Mouse (Mus musculus): ENCODE data around the gene Galnt7.

Galnt7 gene

DNA sequence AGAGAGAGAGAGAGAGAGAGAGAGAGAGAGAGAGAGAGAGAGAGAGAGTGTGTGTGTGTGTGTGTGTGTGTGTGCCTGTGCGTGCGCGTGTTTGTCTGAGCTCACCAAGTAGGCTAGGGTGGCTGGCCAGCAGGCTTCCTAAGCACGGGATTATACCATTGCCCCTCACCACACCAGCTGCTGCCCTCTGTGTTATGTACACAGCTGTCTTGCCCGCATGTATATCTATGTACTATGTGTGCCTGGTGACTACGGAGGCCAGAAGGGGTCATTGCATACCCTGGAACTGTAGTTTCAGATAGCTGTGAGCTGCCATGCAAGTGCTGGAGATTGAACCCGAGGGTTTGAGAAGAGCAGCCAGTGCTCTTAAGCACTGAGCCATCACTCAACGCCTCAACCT, 22.7 kb downstream of the Galnt7 start:
- in situ Hi-C loops (cut with MboI; ENCODE audit: low sequenced_read_pairs) = no loop called here

- in situ Hi-C loops (cut with MboI; ENCODE audit: low sequenced_read_pairs) = no loop called here
These were observed 23.8 kb downstream of the Galnt7 start for GRCm38 (mm10) chr8:57628787-57629664.

GRCm38 (mm10) chr8:57627946-57628786, 24.7 kb downstream of the Galnt7 start:
- in situ Hi-C loops (cut with MboI; ENCODE audit: low sequenced_read_pairs) = no loop called here

DNA sequence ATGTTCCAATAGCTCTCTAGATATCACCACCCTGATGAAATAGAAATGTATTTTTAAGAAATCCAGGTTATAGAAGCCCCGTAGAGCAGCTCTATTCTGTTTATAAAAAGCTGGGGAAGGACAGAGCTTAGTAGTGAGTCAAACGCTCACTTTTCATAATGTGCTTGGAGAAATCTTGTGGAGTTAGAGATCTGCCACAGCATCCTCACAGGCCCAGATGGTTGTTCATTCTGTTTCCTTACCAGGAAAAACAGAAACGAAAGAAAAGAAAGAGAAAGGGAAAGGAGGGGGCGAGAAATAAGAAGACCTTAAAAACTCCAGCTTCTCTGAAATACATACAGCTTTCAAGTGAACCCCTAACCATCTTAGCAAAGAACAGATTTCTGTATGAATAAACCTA, 28.9 kb downstream of the Galnt7 start:
- in situ Hi-C loops (cut with MboI; ENCODE audit: low sequenced_read_pairs) = no loop called here

- in situ Hi-C loops (cut with MboI; ENCODE audit: low sequenced_read_pairs) = no loop called here
These were observed 29.8 kb downstream of the Galnt7 start for GRCm38 (mm10) chr8:57623051-57623450.

- in situ Hi-C loops (cut with MboI; ENCODE audit: low sequenced_read_pairs) = no loop called here
These were observed 35.9 kb downstream of the Galnt7 start for GRCm38 (mm10) chr8:57616965-57617364.

GRCm38 (mm10) chr8:57615016-57615657, 37.7 kb downstream of the Galnt7 start:
- in situ Hi-C loops (cut with MboI; ENCODE audit: low sequenced_read_pairs) = no loop called here

DNA sequence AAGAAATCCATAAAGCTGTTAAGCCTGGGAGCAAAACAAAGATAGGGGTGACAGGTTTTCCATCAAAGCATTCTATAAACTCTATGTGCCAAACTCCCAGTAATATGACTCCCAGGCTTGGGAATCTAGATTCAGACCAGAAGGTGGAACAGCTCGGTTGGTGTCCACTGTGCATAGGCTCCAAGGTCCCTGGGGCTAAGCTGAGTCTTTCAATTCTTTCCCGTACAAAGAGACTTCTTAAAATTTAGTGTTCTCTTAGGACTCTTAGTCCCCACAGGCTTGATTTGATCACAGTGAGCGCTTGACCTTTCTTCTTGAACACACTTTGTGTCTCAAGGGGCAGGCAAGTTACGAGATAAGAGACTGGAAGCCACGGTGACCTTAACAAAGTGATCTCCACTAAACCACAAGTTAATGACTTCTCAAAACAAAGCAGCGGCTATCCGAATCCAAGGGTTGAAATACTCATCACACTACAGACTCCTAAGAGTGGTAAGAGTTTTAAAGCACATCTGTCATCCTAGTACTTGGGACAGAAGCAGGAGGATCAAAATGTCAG, 41.3 kb downstream of the Galnt7 start:
- in situ Hi-C loops (cut with MboI; ENCODE audit: low sequenced_read_pairs) = no loop called here

- in situ Hi-C loops (cut with MboI; ENCODE audit: low sequenced_read_pairs) = no loop called here
These were observed 42.0 kb downstream of the Galnt7 start for GRCm38 (mm10) chr8:57610706-57611418.

DNA sequence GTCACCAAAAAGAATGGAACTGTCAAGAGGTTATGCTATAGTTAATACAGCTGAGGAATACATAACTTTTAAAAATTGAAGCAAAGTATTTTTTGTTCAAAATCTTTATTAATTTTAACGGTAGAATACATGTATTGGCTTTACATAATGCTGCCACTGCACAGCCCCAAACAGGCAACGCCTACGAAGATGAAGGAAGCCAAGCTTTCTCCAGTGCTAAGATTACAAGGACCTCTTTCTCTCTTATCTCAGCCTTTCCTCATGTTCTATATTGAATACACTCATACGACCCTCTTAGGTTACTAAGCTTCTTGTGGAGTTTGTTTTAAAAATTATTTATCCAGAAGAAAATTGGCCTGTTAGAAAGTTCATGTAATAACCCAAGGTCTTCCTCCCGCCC, 50.3 kb downstream of the Galnt7 start:
- in situ Hi-C loops (cut with MboI; ENCODE audit: low sequenced_read_pairs) = no loop called here

DNA sequence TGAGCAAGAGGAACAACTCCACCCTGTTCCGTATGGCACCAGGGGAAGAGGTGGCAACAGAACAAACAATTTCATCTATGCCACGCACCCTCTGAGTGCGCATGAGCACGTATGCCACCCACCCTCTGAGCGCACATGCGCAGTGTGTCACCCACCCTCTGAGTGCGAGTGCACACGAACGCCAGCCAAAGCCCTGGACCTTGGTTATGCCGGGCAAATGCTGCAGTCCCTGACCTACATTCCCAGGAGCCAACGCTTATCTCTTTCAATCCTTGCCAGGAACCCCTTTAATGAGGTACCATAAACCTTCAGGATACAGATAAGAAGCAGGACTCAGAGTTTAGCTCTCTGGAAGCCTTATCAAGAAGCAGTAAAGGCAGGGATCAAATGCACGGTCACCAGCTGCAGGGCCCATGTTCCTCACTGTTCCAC, 50.8 kb downstream of the Galnt7 start:
- in situ Hi-C loops (cut with MboI; ENCODE audit: low sequenced_read_pairs) = no loop called here

DNA sequence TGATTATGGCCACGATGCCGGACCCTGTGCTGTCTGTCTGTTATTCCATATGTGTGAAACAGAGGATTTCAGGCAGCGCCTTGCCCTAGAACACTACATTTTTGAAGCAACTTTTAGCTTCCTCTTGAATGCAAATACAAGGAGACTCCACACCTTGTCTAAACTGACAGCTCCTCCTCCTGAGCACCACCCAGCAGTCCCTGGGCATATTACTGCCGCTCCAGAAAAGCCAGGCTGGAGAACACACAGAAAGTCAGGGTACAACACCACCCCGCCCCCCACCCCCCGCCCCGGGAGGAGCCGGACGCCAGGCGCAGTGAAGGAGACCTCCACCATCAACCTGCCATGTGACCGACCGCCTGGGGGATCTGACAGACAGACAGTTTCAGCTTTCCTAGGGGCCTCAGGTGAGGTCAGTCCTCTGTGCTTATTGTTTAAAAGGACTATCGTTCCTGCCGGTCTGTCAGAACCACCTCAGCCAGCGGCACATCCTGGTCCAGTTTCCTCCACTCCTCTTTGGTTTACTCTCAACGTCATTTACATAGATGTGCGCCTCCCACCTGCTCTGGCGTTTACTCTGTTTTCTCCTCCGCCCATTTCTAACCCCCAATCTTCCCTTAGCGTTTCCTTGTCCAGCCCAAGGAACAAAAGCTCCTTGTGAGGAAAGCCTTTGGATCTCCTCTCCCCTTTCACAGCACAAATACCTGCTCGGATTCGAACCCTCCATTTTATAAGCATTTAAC, 52.8 kb downstream of the Galnt7 start:
- in situ Hi-C loops (cut with MboI; ENCODE audit: low sequenced_read_pairs) = no loop called here

- in situ Hi-C loops (cut with MboI; ENCODE audit: low sequenced_read_pairs) = no loop called here
These were observed 57.0 kb downstream of the Galnt7 start for GRCm38 (mm10) chr8:57595853-57596252.

- in situ Hi-C loops (cut with MboI; ENCODE audit: low sequenced_read_pairs) = no loop called here
These were observed 58.5 kb downstream of the Galnt7 start for GRCm38 (mm10) chr8:57594175-57594885.

DNA sequence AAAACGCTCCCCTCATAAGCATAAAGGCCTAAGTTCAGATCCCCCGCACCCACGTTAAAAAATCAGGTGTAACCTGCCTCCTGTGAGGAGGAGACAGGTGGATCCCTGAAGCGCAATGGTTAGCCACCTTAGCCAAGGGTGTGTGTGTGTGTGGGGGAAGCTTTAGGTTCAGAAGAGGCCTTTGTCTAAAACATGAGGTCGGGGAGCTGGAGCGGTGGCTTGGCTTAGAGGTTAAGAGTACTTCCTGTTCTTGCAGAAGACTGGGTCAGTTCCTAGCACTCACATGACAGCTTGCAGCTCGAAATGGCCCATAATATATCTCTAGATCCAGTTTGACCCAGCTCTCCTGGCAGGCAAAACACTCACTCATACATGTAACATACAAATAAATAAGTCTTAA, 60.2 kb downstream of the Galnt7 start:
- in situ Hi-C loops (cut with MboI; ENCODE audit: low sequenced_read_pairs) = no loop called here

GRCm38 (mm10) chr8:57591681-57592080, 61.2 kb downstream of the Galnt7 start:
- in situ Hi-C loops (cut with MboI; ENCODE audit: low sequenced_read_pairs) = no loop called here

DNA sequence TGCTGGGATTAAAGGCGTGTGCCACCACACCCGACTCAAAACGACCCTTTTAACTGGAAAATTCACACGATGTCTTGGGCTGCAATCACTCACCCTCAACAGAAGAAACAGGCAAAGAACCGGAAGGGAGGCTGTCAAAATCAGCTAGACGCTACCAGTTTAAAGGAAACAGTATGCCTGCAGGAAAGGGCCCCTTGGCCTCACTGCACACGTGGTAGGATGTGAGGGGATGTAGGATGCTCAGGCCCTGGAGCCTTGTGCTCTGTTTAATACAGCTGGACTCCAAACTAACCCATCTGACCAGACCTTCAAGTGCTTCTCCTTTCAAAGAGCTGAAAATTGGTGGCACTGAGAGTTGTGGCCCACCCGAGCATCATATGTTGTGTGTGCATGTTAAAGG, 62.8 kb downstream of the Galnt7 start:
- in situ Hi-C loops (cut with MboI; ENCODE audit: low sequenced_read_pairs) = no loop called here

- in situ Hi-C loops (cut with MboI; ENCODE audit: low sequenced_read_pairs) = no loop called here
These were observed 63.7 kb downstream of the Galnt7 start for GRCm38 (mm10) chr8:57589176-57589575.

DNA sequence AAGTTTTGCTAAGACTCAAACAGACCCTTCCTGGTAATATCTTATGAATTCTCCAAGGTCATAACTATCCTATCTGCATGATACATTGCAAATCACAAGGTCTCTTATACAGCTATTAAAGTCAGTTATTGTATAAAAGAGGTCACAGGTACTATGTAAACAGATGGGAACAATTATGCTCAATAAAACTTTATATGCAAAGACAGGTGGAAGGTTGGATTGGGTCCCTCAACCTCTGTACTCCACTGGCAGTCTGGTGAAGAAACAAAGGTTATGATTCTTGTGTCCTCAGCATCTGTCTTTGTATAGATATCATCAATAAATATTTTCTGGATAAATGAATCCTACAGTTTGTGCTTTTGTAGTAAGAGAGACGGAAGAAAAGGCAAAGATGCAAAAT, 64.2 kb downstream of the Galnt7 start:
- in situ Hi-C loops (cut with MboI; ENCODE audit: low sequenced_read_pairs) = no loop called here

All from CH12F3 (cell line).